Mouse (Mus musculus) heart, postnatal 0 days (tissue): ENCODE results near the gene Tmem171. TPM values are rescaled to one million over a fixed set of nuclear protein-coding genes. Genes with fewer than 3 reads are reported as not detected.

Experiments
- ATAC-seq: fragments of 200-750 bp; cut with Nextera tagmentation; 2 replicates; pipeline ENCODE4 v1.8.0; 2017; ENCODE audit warnings: low read depth, moderate number of reproducible peaks, moderate library complexity; ENCODE audit not compliant: insufficient read depth
- DNase-seq: peaks from one replicate; pipeline ENCODE4 v3.0.0-alpha.2; 2016; ENCODE audit warnings: low spot score
- H3K27ac ChIP-seq: fragments of 300-500 bp; sonication (generic); 2 replicates; pipeline ENCODE4 v1.5.1; 2014; ENCODE audit warnings: low read depth, mild to moderate bottlenecking
- H3K27me3 ChIP-seq: fragments of 300-500 bp; sonication (generic); 2 replicates; pipeline ENCODE4 v1.6.1; 2014; ENCODE audit warnings: low read length, mixed read lengths; ENCODE audit not compliant: control insufficient read depth, insufficient read depth
- H3K36me3 ChIP-seq: fragments of 300-500 bp; sonication (generic); replicated peaks from 2 replicates; pipeline ENCODE4 v1.6.1; 2014; ENCODE audit warnings: low read length, mixed read lengths; ENCODE audit not compliant: control insufficient read depth, insufficient read depth
- H3K4me1 ChIP-seq: fragments of 300-500 bp; sonication (generic); 2 replicates; pipeline ENCODE4 v1.6.1; 2014; ENCODE audit warnings: antibody characterized with exemption; ENCODE audit not compliant: control insufficient read depth, insufficient read depth
- H3K4me2 ChIP-seq: fragments of 300-500 bp; sonication (generic); 2 replicates; pipeline ENCODE4 v1.6.1; 2014; ENCODE audit warnings: low read depth, mild to moderate bottlenecking, low read length, moderate library complexity
- H3K4me3 ChIP-seq: fragments of 300-500 bp; sonication (generic); 2 replicates; pipeline ENCODE4 v1.5.1; 2014; ENCODE audit warnings: low read depth, low read length
- H3K9ac ChIP-seq: fragments of 300-500 bp; sonication (generic); replicated peaks from 2 replicates; pipeline ENCODE4 v1.6.1; 2014; ENCODE audit warnings: low read depth, low read length, mixed read lengths
- H3K9me3 ChIP-seq: fragments of 300-500 bp; sonication (generic); replicated peaks from 2 replicates; pipeline ENCODE4 v1.6.1; 2016; ENCODE audit warnings: low read length; ENCODE audit not compliant: control insufficient read depth
- CTCF ChIP-seq: IDR thresholded peaks from 2 replicates; pipeline ENCODE4 v1.5.1; 2016; ENCODE audit warnings: antibody characterized with exemption, control low read depth, low read depth
- EP300 ChIP-seq: IDR thresholded peaks from 2 replicates; pipeline ENCODE4 v1.6.1; 2016; ENCODE audit warnings: antibody characterized with exemption, low read depth
- WGBS: fragments of 180-500 bp; shearing (Covaris S2); extraction: QIAGEN DNeasy Blood & Tissue Kit; methylation state at CpG from one replicate; pipeline ENCODE4 v1.1.7; 2014; 5-methylcytosine and 5-hydroxymethylcytosine counted together
- polyA plus RNA-seq: library from polyadenylated mRNA; unstranded; fragments of >200 nt; fragmentation: Nextera tagmentation; extraction: Ambion mirVana; gene quantifications from 2 replicates; pipeline ENCODE4 v1.2.1, GENCODE M21; 2015
- total RNA-seq: library from RNA; depleted of rRNA; stranded (reverse); fragments of >200 nt; gene quantifications from 2 replicates; pipeline ENCODE4 v1.2.3, GENCODE M21; 2014; ENCODE audit warnings: low replicate concordance

Tmem171 gene
- total and polyA plus RNA-seq, 2 experiments from 2014 or later, result 3.6 to 3.8 TPM

DNA sequence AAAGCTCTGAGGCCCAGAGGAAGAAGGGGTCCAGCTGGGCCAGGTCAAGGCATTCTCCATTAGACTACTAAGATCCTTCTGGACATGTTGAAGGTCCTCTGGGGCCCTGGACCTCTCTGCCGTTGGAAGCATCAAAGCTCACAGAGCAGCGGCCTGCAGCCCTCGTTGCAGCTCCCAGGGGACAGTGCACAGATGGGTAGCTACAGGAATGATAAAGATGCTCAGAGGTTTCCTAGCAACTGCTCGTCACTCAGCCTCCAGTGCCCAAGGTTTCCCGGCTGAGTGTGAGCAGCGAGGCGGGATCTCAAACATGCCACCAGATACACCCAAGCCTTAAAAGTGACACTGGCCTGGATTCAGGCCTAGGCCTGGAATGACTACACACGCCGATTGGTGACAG lies 6.7 kb downstream of the Tmem171 start:
- TF ChIP-seq CTCF (no peak), EP300 (no peak)
- no peak for DNase-seq
- H3K4me3 ChIP-seq, result no peak overlapping the region
- H3K27ac ChIP-seq, result no peak overlapping the region
- no peak for ATAC-seq
- H3K4me2 ChIP-seq, result no peak overlapping the region
- H3K9me3 ChIP-seq, result no peaks in the 10 kb centered on the region
- no peaks in the 10 kb centered on the region for H3K36me3 ChIP-seq
- WGBS, result 69% methylated on average over 9 of the region's 9 CpGs
- peaks cover 7% of the 10 kb centered on the region; the same call in 1 of the 2 replicates for H3K4me1 ChIP-seq
- H3K27me3 ChIP-seq, result no peaks in the 10 kb centered on the region
- H3K9ac ChIP-seq, result no peak overlapping the region

DNA sequence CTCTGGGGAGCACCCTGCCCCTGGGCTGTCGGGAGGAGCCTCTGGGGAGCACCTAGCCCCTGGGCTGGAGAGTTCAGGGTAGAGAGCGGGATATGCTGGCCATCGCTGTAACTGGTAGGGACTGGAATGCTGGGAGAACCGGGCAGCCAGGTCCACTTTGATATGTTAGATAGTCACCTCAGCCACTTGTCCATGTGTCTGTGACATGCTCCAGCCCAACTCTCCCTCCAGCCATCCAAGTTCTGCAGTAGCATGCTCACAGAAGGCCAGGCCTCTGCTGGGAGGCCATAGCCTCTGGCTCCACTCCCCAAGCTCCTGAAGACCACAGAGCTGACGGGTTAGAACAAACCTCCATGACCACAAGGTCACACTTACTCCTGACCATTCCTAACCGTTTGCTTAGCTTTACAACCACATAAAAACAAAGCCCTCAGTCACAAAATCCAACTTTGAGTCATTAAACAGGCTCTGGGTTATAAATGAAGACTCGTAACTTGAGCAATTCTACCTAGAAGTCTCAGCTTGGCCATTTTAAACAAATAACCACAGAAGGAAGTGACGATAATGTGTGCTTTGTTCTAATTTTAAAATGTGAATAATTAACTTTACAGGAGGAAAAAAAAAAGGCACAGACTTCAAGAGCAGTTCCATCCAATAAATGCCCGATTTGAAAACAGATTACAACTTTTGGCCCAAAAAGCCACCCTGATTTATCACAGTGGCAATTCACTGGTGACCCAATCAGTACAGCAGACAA lies 10.3 kb downstream of the Tmem171 start:
- Histone ChIP-seq H3K27me3 (no peaks in the 10 kb centered on the region), H3K9me3 (no peaks in the 10 kb centered on the region), H3K36me3 (no peaks in the 10 kb centered on the region), H3K4me1 (peaks cover 3% of the 10 kb centered on the region; the same call in 1 of the 2 replicates), H3K9ac (no peak overlapping the region), H3K4me2 (no peak overlapping the region), H3K4me3 (no peak overlapping the region), H3K27ac (no peak overlapping the region)
- ATAC-seq (no peak), DNase-seq (no peak)
- WGBS, result 69% methylated on average over 9 of the region's 9 CpGs
- TF ChIP-seq CTCF (no peak), EP300 (no peak)

DNA sequence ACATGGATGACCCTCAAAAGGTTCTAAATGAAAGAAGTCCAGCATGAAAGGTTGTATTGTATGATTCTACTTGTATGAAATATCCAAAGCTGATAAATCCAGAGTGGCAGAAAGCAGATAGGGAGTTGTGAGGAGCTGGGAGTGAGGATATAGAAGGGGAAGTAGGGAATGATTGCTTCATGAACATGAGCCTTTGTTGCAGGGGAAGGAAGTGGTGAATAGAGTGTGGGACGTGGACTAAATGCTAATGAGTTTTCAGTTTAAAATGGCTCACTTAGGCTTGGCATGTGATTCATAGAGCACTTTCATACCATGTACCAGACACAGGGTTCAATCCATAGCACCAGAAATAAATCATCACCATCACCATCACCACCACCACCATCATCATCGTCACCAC lies 11.2 kb downstream of the Tmem171 start:
- ATAC-seq, result no peak
- no peaks in the 10 kb centered on the region for H3K9me3 ChIP-seq
- no peaks in the 10 kb centered on the region for H3K36me3 ChIP-seq
- no peak for DNase-seq
- no peak overlapping the region for H3K4me3 ChIP-seq
- no peak overlapping the region for H3K27ac ChIP-seq
- 80% methylated on average over 2 of the region's 2 CpGs for WGBS
- H3K4me1 ChIP-seq, result no peaks in the 10 kb centered on the region
- TF ChIP-seq CTCF, result no peak
- H3K4me2 ChIP-seq, result no peak overlapping the region
- no peaks in the 10 kb centered on the region for H3K27me3 ChIP-seq
- no peak overlapping the region for H3K9ac ChIP-seq

DNA sequence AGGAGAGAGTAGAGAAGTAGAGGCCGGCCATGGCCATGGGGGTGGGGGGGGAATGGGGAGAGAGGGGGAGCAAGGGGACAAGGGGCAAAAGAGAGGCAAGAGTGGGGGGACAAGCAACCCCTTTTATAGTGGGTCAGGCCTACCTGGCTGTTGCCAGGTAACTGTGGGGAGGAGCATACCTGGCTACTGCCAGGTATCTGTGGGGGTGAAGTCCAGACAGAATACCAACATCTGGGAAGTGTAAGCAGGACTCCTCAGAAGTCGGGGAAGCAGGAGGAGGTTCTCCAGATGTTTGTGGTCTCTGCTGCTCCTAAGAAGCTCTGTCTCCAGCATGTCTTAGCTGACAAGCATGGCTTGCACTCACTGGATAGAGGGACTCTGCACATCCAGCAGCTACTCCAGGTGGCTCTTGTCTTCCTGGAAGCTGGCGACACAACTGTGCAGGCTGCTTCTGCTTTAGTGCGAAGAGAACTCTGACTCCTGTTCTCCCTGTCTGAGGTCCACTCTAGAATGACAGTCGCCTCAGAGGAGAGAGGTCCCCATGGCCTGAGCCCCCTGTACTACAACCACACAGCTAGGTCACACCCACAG lies 14.1 kb downstream of the Tmem171 start:
- DNase-seq, result no peak
- H3K4me3 ChIP-seq, result no peak overlapping the region
- no peak overlapping the region for H3K27ac ChIP-seq
- H3K9ac ChIP-seq, result no peak overlapping the region
- no peak overlapping the region for H3K4me2 ChIP-seq
- ATAC-seq, result no peak
- H3K9me3 ChIP-seq, result no peaks in the 10 kb centered on the region
- no peaks in the 10 kb centered on the region for H3K36me3 ChIP-seq
- no peaks in the 10 kb centered on the region for H3K27me3 ChIP-seq
- TF ChIP-seq EP300 (no peak), CTCF (no peak)
- no peaks in the 10 kb centered on the region for H3K4me1 ChIP-seq
- WGBS, result 77% methylated on average over 5 of the region's 5 CpGs

DNA sequence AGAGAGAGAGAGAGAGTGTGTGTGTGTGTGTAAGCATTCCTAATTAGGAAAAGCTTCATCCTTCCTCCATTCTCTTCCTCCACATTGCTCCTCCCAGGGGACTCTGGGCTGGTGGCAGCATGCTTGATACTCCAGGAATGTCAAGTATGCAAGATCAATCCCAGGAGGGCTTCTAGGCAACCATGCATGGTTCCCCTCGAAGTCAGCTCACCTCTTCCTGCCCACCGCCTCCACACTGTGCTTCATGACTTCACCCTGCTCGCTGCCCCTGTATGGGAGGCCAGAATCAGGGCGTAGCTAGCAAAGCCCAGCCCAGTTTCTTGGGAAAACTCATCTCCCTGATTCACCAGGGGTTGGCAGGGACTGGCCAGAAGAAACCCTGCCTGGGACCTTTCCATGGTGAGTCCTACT lies 15.0 kb downstream of the Tmem171 start:
- H3K27ac ChIP-seq, result no peak overlapping the region
- 27% methylated on average over 4 of the region's 4 CpGs for WGBS
- H3K36me3 ChIP-seq, result no peaks in the 10 kb centered on the region
- ATAC-seq, result no peak
- DNase-seq, result no peak
- no peak overlapping the region for H3K4me2 ChIP-seq
- no peak overlapping the region for H3K4me3 ChIP-seq
- no peak for TF ChIP-seq CTCF
- no peak for TF ChIP-seq EP300
- no peaks in the 10 kb centered on the region for H3K9me3 ChIP-seq
- H3K27me3 ChIP-seq, result no peaks in the 10 kb centered on the region
- no peaks in the 10 kb centered on the region for H3K4me1 ChIP-seq
- H3K9ac ChIP-seq, result no peak overlapping the region

DNA sequence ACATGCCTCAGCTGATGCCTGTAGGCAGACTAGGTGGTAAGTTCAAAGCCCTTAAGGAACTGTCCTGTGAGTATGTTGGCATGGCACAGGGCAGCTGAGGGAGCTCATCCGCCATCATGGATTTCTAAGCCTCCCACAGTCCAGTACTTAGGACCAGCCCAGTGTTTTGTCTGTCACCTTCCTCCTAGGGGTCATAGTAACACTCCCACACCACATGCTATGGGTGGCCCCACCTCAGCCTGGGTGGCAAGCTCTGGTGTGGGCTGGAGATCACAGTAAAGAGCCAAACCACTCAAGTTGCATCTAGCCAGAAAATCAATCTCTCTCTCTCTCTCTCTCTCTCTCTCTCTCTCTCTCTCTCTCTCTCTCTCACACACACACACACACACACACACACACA lies 15.4 kb downstream of the Tmem171 start:
- Histone ChIP-seq H3K4me1 (no peaks in the 10 kb centered on the region), H3K4me3 (no peak overlapping the region), H3K9ac (no peak overlapping the region), H3K27ac (no peak overlapping the region), H3K36me3 (no peaks in the 10 kb centered on the region), H3K4me2 (no peak overlapping the region), H3K9me3 (no peaks in the 10 kb centered on the region), H3K27me3 (no peaks in the 10 kb centered on the region)
- ATAC-seq, result no peak
- no peak for DNase-seq
- WGBS, result 93% methylated on average over 1 of the region's 1 CpGs
- TF ChIP-seq CTCF (no peak), EP300 (no peak)
